Mouse (Mus musculus) right cerebral cortex, adult 2 months (tissue): ENCODE data around the gene Gp6.
"Not testable (repeated sequence)": the region's sequence is repeated elsewhere in the genome, so short reads cannot be mapped to it uniquely, and the experiment has no call there.

Experiments
- DNase-seq, 2 experiments: peaks; one replicate each; pipeline ENCODE4 v3.0.0; 2021 to 2022; ENCODE audit warnings: low spot score in 2 of 2

Gene Gp6

GRCm38 (mm10) chr7:4397730-4398129 lies at the start of gene Gp6:
Gene Gp6, minus strand, starts transcription at chr7:4397744.
- DNase-seq, result no peak

GRCm38 (mm10) chr7:4447138-4447537 lies 49.6 kb upstream of the Gp6 start:
- DNase-seq, result no peak

DNA sequence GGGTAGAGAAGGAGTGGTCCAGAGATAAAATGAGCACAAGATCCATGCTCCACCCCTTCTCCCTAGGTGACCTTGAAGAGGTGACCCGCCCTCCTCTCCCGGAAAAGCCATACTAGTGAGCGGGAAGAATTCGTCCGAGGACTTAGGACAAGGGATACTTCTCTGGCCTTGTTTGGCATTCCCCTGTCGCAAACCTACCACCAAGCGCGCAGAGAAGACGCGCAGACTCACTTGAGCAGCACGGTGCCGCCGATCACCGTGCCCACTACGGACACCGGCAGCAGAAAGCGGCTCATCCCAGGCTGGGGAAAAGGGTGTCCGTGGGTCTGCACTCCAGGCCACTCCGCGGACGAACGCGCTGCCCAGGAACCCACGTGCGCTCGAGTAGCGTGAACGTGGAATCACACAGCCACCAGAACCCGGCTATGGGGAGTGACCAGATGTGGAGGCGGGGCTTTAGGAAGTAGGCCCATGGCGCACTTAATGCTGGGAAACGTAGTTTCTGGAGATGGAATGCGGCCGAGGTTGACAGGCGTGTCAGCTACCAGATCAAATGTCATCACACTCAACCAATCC lies 47.8 kb upstream of the Gp6 start, which contains the start of gene Rdh13:
Gene Rdh13 (minus strand): TSS at position 434 of the 576 bp plus-strand sequence.
- DNase-seq, result peak; percentile 89 to 94

DNA sequence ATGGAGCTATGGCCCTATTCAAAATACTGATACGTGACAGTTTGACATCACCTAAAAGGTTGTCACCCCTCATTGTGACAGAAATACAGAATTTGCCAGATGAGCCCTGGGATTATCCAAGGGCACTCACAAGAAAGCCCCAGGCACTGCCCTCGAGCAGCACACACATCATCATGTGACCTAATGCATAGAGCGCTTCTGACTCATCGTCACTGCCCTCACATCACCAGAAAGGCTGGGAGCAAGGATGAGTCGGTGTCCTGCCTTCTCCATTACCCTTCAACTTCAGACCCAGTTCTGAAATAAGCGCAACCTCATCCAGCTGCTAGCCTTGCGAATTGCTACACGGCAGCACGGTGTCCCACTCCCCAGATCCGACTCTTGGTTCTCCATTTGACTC lies 43.0 kb upstream of the Gp6 start:
- no peak for DNase-seq

- DNase-seq, result no peak
Measured at GRCm38 (mm10) chr7:4437721-4438120, 40.2 kb upstream of the Gp6 start.

DNA sequence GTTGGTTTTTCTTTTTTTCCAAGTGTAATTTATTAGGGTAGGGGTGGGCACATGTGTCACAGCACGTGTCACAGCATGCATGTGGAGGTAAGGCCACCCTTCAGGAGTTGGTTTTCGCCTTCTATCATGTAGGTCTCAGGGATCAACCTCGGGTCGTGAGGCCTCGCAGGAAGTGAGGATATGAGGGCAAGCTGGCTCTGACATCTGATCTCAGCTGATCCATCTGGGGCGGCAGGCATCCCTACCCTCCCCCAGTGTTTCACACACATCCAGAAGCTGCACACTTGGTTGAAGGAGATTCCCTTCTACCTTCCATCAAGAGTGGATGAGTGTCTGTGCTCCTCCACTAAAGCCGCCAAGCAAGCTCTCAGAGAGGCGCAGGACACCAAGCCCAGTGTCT lies 34.5 kb upstream of the Gp6 start:
- DNase-seq, result no peak

- peak; percentile 59 to 64 for DNase-seq
Measured at GRCm38 (mm10) chr7:4431548-4431947, 34.0 kb upstream of the Gp6 start.

- DNase-seq, result no peak
Measured at GRCm38 (mm10) chr7:4430246-4430844, 32.8 kb upstream of the Gp6 start.

DNA sequence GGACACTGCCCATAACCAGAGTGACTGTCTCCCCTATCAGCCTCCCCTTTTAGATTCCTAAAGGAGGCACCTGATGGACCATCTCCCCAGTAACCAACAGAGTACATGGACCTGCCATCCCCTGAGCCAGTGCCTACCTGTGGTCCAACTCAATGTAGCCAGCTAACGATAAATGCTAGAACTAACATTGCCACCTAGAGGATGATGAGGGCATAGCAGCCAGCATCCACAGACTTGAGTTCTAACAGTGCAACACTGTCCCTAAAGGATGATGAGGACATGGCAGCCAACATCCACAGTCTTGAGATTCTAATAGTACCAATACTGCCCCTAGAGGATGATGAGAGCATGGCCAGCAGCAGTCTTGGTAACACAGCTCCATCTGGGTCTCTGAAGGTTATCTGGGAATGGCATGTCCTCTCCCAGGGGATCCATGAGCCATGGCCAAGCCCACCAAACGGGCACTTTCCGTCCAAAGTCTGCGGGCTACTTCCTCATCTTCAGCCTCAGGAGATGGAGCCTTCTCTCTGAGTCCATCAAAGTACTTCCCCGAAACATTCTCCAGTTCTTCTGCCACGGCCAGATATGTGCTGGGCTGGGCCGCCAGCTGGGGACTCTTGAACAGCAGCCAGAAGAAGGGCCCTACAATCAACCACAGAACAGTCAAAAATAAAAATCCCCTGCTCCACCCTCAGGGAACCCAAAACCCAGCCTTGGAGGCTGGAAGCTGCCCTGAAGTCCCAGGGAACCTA lies 29.8 kb upstream of the Gp6 start:
- peak; percentile 94 to 96 for DNase-seq

GRCm38 (mm10) chr7:4420230-4420629 lies 22.7 kb upstream of the Gp6 start:
- DNase-seq, result no peak

DNA sequence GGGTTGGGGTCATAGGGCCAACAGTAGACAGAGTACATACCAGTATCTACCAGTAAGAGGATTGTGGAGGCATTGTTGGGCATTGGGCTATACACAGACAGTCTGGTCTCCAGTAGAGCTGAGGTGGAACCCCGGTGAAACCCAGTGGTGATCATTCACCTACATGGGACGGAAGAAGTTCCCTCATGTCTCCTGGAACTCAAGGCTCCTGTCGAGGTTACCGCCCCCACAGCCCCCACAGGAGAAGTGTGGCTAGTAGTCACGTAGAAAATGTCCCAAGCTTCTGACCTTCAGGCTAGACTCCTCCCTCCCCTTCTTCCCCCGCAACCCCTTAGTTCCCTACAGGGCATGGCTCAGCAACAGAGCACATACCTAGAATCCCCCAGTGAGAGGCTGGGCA lies 22.1 kb upstream of the Gp6 start:
- DNase-seq, result no peak

DNA sequence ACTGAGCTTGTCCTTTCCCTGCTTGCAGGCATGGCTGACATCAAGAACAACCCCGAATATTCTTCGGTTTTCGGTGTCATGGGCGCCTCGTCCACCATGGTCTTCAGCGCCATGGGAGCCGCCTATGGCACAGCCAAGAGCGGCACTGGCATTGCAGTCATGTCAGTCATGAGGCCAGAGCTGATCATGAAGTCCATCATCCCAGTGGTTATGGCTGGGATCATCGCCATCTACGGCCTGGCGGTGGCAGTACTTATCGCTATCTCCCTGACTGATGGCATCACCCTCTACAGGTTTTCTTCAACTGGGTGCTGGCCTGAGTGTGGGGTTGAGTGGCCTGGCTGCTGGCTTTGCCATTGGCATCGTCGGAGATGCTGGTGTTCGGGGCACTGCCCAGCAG lies 14.9 kb upstream of the Gp6 start:
- not testable (repeated sequence) for DNase-seq

DNA sequence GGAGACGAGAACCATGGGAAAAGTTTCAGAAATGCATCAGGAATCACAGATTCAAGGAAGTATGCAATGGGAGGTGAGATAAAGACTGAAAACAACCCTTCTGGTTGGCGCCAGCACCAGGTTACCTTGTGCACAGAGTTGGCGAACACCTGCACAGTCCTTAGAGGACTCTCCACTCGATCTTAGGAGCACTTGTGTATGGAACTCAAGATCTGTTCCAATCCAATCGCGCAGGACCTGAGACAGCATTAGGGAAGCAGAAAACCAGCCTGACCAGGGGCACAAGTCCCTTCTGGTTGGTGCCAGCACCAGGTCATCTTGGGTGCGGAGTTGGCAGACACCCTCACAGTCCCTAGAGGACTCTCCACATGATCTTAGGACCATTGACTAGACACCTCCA lies 24.0 kb downstream of the Gp6 start:
- DNase-seq, result no peak

- no peak for DNase-seq
Measured at GRCm38 (mm10) chr7:4337509-4337908, 60.0 kb downstream of the Gp6 start, which contains the start of gene Ncr1. Gene Ncr1, plus strand, starts transcription at chr7:4337724.

DNA sequence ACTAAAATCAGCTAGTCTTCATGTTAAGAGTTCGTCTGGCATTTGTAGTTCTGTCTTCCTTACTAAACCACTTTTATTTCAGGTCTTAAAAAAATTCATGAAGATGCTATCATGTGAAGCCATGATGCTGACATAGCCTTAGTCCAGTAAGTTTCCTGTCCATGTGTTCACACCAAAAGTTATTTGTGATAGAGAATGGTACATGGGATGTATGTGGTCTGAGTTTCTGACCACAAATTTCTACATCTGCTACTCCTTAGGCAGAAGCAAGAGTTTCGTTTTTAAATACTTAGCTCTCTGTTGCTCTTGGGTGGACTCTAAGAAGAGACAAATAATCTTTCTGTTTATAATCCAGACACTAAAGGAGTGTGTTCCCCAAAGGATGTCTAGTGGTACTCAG lies 74.2 kb downstream of the Gp6 start:
- no peak for DNase-seq
